Mouse (Mus musculus) midbrain, embryonic 14.5 days (tissue): ENCODE results near the gene Trappc2. TPM values are rescaled to one million over a fixed set of nuclear protein-coding genes. Genes with fewer than 3 reads are reported as not detected.

Experiments used
- ATAC-seq: fragments of 200-750 bp; cut with Nextera tagmentation; 2 replicates; pipeline ENCODE4 v1.8.0; 2017; ENCODE audit warnings: moderate number of reproducible peaks, moderate library complexity; ENCODE audit not compliant: low FRiP score, low TSS enrichment
- DNase-seq: peaks from one replicate; pipeline ENCODE4 v3.0.0-alpha.2; 2015
- H3K27ac ChIP-seq: fragments of 300-500 bp; sonication (generic); replicated peaks from 2 replicates; pipeline ENCODE4 v1.5.1; 2014; ENCODE audit warnings: mild to moderate bottlenecking, low read depth, low read length, moderate library complexity
- H3K27me3 ChIP-seq: fragments of 300-500 bp; sonication (generic); 2 replicates; pipeline ENCODE4 v1.6.1; 2014; ENCODE audit warnings: low read length, control low read depth, mixed read lengths; ENCODE audit not compliant: control insufficient read depth, insufficient read depth
- H3K36me3 ChIP-seq: fragments of 300-500 bp; sonication (generic); 2 replicates; pipeline ENCODE4 v1.6.1; 2014; ENCODE audit warnings: low read length, control low read depth; ENCODE audit not compliant: control insufficient read depth, insufficient read depth
- H3K4me1 ChIP-seq: fragments of 300-500 bp; sonication (generic); 2 replicates; pipeline ENCODE4 v1.6.1; 2014; ENCODE audit warnings: mild to moderate bottlenecking, antibody characterized with exemption, low read length, control low read depth; ENCODE audit not compliant: control insufficient read depth, insufficient read depth
- H3K4me2 ChIP-seq: fragments of 300-500 bp; sonication (generic); 2 replicates; pipeline ENCODE4 v1.6.1; 2014; ENCODE audit warnings: mild to moderate bottlenecking, low read length, moderate library complexity
- H3K4me3 ChIP-seq: fragments of 300-500 bp; sonication (generic); replicated peaks from 2 replicates; pipeline ENCODE4 v1.5.1; 2014; ENCODE audit warnings: low read depth, low read length
- H3K9ac ChIP-seq: fragments of 300-500 bp; sonication (generic); replicated peaks from 2 replicates; pipeline ENCODE4 v1.6.1; 2014; ENCODE audit warnings: mild to moderate bottlenecking, low read length, moderate library complexity
- H3K9me3 ChIP-seq: fragments of 300-500 bp; sonication (generic); 2 replicates; pipeline ENCODE4 v1.6.1; 2016; ENCODE audit warnings: low read length, control low read depth, mixed read lengths; ENCODE audit not compliant: control insufficient read depth
- WGBS: fragments of 180-500 bp; shearing (Covaris S2); extraction: QIAGEN DNeasy Blood & Tissue Kit; methylation state at CpG from one replicate; pipeline ENCODE4 v1.1.7; 2014; 5-methylcytosine and 5-hydroxymethylcytosine counted together
- polyA plus RNA-seq: library from polyadenylated mRNA; unstranded; fragments of >200 nt; fragmentation: Nextera tagmentation; extraction: Ambion mirVana; gene quantifications from 2 replicates; pipeline ENCODE4 v1.2.1, GENCODE M21; 2014

Gene Trappc2
- polyA plus RNA-seq, 1 experiment from 2014 or later, result 92.3 TPM

- Histone ChIP-seq H3K36me3 (no peaks in the 10 kb centered on the region), H3K4me3 (no peak overlapping the region), H3K9ac (no peak overlapping the region), H3K4me2 (no peak overlapping the region), H3K27ac (no peak overlapping the region), H3K9me3 (no peaks in the 10 kb centered on the region), H3K27me3 (no peaks in the 10 kb centered on the region), H3K4me1 (no peaks in the 10 kb centered on the region)
- WGBS, result 74% methylated on average over 1 of the region's 1 CpGs
- ATAC-seq, result no peak
- no peak for DNase-seq
These were observed 59.3 kb downstream of the Trappc2 start for GRCm38 (mm10) chrX:166499496-166500190.

Other genes starting within 250 kb of the Trappc2 start
- 227 and 249 TPM in 2 replicates for gene Gpm6b, start 201.7 kb upstream of the Trappc2 start, polyA plus RNA-seq
- gene Ofd1, start 130 bp downstream of the Trappc2 start, polyA plus RNA-seq, result 6.4 and 9.1 TPM in 2 replicates
- gene Rab9, start 39.3 kb downstream of the Trappc2 start, polyA plus RNA-seq, result 53.9 and 56.5 TPM in 2 replicates
- 5.5 and 9.1 TPM in 2 replicates for gene Tceanc, start 78.0 kb downstream of the Trappc2 start, polyA plus RNA-seq
- gene Egfl6, start 145.1 kb downstream of the Trappc2 start, polyA plus RNA-seq, result 1.6 TPM in 2 replicates